Mouse (Mus musculus) thymus, adult 18-20 months (tissue): ENCODE data around the gene Ikbip.
A peak's percentile ranks its signal among the peaks of the same experiment; 100 is the strongest.

ENCODE experiments used
- DNase-seq, 2 experiments: peaks; one replicate each; pipeline ENCODE4 v3.0.0; 2022; ENCODE audit warnings: mixed read lengths in 2 of 2

Gene Ikbip

GRCm38 (mm10) chr10:91122646-91123045 lies 39.9 kb downstream of the Ikbip start:
- no peak for DNase-seq

GRCm38 (mm10) chr10:91123281-91123827 lies 40.6 kb downstream of the Ikbip start:
- peak; percentile 58 to 67 for DNase-seq

GRCm38 (mm10) chr10:91123828-91124822 lies 41.4 kb downstream of the Ikbip start, which contains the start of gene Slc25a3:
Gene Slc25a3, minus strand, starts transcription at chr10:91124059.
- DNase-seq: peak; percentile 96 to 97

- no peak for DNase-seq
Observed at GRCm38 (mm10) chr10:91126618-91127355, 44.0 kb downstream of the Ikbip start.

- no peak for DNase-seq
Observed at GRCm38 (mm10) chr10:91127395-91127794, 44.7 kb downstream of the Ikbip start.

GRCm38 (mm10) chr10:91128551-91129160 lies 45.9 kb downstream of the Ikbip start:
- DNase-seq: no peak

GRCm38 (mm10) chr10:91130792-91131191 lies 48.1 kb downstream of the Ikbip start:
- no peak for DNase-seq

GRCm38 (mm10) chr10:91131565-91131964 lies 48.8 kb downstream of the Ikbip start:
- no peak for DNase-seq

- no peak for DNase-seq
Observed at GRCm38 (mm10) chr10:91135302-91135972, 52.7 kb downstream of the Ikbip start.

GRCm38 (mm10) chr10:91137400-91137799 lies 54.7 kb downstream of the Ikbip start:
- DNase-seq: no peak

GRCm38 (mm10) chr10:91138317-91138716 lies 55.6 kb downstream of the Ikbip start:
- no peak for DNase-seq

GRCm38 (mm10) chr10:91139148-91139766 lies 56.5 kb downstream of the Ikbip start:
- no peak for DNase-seq

GRCm38 (mm10) chr10:91141564-91141963 lies 58.8 kb downstream of the Ikbip start:
- no peak for DNase-seq

GRCm38 (mm10) chr10:91142654-91143191 lies 60.0 kb downstream of the Ikbip start:
- DNase-seq: no peak

GRCm38 (mm10) chr10:91143313-91144230 lies 60.8 kb downstream of the Ikbip start:
- DNase-seq: no peak

GRCm38 (mm10) chr10:91145413-91145812 lies 62.7 kb downstream of the Ikbip start:
- no peak for DNase-seq
